Mouse (Mus musculus) testis, adult 2 months (tissue): Measurements from ENCODE around the gene Iqsec2.
"Not testable (repeated sequence)": the region's sequence is repeated elsewhere in the genome, so short reads cannot be mapped to it uniquely, and the experiment has no call there.

Experiments
- CTCF ChIP-seq: fragments of 200-500 bp; IDR thresholded peaks from 2 replicates; pipeline ENCODE4 v1.5.1; 2012; ENCODE audit warnings: low read depth, mild to moderate bottlenecking, inconsistent platforms, low read length, moderate library complexity; ENCODE audit not compliant: control insufficient read depth, insufficient read depth, insufficient replicate concordance
- POLR2A ChIP-seq: fragments of 200-500 bp; IDR thresholded peaks from 2 replicates; pipeline ENCODE4 v1.6.1; 2012; ENCODE audit warnings: low read depth, mild to moderate bottlenecking, inconsistent platforms, low read length, moderate library complexity; ENCODE audit not compliant: control insufficient read depth

DNA sequence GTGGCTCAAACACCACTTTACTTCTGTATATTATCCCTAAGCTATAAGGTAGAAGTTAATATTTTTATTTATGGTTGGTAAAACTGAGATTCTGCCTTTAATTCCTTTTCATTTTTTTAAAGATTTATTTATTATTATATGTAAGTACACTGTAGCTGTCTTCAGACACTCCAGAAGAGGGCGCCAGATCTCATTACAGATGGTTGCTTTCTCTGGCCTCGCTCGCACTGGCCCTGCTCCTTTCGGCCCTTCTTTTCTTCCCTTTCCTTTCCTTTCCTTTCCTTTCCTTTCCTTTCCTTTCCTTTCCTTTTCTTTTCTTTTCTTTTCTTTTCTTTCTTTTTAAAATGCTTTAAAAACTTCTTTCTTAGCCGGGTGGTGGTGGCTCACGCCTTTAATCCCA, 99.1 kb downstream of the Iqsec2 start:
- TF ChIP-seq CTCF, POLR2A: not testable (repeated sequence)
